Mouse (Mus musculus) kidney, adult 2 months (tissue): ENCODE measurements around the gene Sirt4.

ENCODE experiments used
- CTCF ChIP-seq: fragments of 200-500 bp; conservative IDR thresholded peaks from 2 replicates; pipeline ENCODE4 v1.5.1; 2011; ENCODE audit warnings: low read depth, mild to moderate bottlenecking, control low read depth, low read length, moderate library complexity, mixed read lengths; ENCODE audit not compliant: insufficient read depth, insufficient read length
- POLR2A ChIP-seq: fragments of 200-500 bp; IDR thresholded peaks from one replicate; pipeline ENCODE4 v1.6.1; 2011; ENCODE audit warnings: low read depth, low read length, control low read depth

DNA sequence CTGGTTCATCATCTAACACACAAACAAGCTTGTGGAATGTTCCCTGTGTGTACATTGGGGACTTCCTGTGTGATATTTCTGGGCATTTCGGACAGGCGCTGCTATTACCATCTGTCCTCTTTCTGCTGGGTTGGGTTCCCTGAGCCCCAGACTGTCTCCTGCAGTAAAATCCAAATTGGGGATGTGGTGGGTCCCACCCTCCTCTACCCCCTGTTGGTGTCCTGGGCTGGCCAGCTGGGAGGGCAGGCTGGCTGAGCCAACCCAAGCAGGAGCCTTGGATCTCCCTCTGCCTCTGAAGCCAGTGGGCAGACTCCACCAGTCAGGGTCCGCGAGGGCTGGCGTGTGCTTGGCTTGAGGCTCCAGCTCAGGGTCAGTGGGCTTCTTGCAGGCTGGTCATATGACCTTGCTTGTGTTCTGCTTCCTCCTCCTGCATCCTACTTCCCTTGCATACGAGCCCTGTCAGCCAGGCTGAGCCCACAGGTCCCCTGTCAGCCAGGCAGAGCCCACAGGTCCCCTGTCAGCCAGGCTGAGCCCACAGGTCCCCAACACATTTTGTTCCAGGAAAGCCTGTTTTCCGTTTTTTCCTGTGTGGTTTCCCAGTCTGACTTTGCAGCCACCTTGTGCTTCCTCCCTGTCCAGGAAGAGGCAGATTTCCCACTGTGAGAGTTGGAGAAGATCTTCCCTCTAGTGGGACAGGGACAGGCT is 45.4 kb upstream of the Sirt4 start:
- no peak for TF ChIP-seq CTCF
- no peak for TF ChIP-seq POLR2A
